Mouse (Mus musculus) erythroblast, embryonic 14.5 days (primary cell): Measurements from ENCODE around the gene Atp11c.

ENCODE experiments used
- GATA1 ChIP-seq: IDR thresholded peaks from 2 replicates; pipeline ENCODE4 v1.6.1; 2012; ENCODE audit warnings: low read length, inconsistent platforms, mixed read lengths
- TAL1 ChIP-seq: IDR thresholded peaks from 3 replicates; pipeline ENCODE4 v1.6.1; 2012; ENCODE audit warnings: low read length, inconsistent platforms, mixed read lengths

DNA sequence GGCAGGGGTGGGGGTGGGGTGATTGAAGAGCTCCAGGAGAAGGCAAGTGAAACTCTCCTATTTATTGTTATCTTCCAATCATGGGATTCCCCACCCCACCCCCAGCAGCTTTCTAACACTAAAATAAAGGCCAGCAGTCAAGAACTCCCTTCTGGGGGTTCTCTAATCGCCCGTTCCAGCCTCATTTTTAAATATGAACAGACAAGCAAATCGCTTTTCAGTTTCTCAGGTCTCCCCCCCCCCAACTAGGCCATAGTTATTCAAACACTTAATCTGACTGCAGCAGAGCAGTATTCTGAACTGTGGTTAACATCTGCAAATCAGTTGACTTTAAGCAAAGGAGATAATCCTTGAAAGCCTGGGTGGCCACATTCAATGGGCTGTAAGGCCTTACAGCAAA lies 409.9 kb downstream of the Atp11c start:
- TF ChIP-seq GATA1 (no peak), TAL1 (no peak)
